Mouse (Mus musculus): ENCODE measurements around the gene Plekhj1.
A peak's percentile ranks its signal among the peaks of the same experiment; 100 is the strongest.

Plekhj1 gene

GRCm38 (mm10) chr10:80806341-80807056 lies 8.1 kb upstream of the Plekhj1 start:
- DNase-seq (ENCODE audit: extremely low read depth, insufficient read length, low spot score) = no peak

GRCm38 (mm10) chr10:80805925-80806324 lies 7.5 kb upstream of the Plekhj1 start:
- DNase-seq (ENCODE audit: extremely low read depth, insufficient read length, low spot score) = peak; percentile 47

GRCm38 (mm10) chr10:80805322-80805721 lies 6.9 kb upstream of the Plekhj1 start:
- no peak for DNase-seq (ENCODE audit: extremely low read depth, insufficient read length, low spot score)

- DNase-seq (ENCODE audit: extremely low read depth, insufficient read length, low spot score) = no peak
Measured at GRCm38 (mm10) chr10:80804916-80805315, 6.5 kb upstream of the Plekhj1 start, which contains the start of gene Amh. Gene Amh, plus strand, starts transcription at chr10:80805243.

- DNase-seq (ENCODE audit: extremely low read depth, insufficient read length, low spot score) = no peak
Measured at GRCm38 (mm10) chr10:80804340-80804739, 5.9 kb upstream of the Plekhj1 start.

GRCm38 (mm10) chr10:80802996-80803395 lies 4.6 kb upstream of the Plekhj1 start:
- no peak for DNase-seq (ENCODE audit: extremely low read depth, insufficient read length, low spot score)

DNA sequence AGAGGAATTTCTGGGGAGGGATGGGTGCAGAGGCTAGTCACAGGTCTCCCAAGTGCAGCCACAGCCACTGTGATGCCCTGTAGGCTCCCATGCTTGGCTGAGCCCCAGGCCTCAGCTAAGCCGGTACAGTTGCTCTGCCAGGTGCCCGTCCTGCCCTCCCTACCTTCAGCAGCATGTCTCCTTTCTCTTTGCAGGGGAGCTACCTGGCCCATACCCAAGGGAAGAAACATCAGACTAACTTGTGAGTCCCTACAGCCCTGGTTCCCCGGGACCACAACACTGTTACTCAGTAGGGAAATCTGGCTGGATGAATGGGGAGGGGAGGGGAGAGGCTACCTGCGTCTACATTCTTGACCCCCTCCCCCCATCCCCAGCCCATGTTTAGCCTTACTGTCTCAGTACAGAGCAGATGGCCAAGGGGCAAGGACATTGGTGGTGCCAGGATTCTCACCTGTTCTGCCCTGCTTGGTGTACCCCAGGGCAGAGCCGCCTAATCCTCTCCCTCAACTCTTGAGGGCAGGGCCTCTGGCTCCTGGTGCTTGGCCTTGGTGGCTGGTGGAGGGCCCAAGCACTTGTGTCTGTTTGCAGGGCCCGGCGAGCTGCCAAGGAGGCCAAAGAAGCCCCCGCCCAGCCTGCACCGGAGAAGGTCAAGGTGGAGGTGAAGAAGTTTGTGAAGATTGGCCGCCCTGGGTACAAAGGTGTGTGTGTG lies 3.9 kb upstream of the Plekhj1 start:
- no peak for DNase-seq (ENCODE audit: extremely low read depth, insufficient read length, low spot score)

- DNase-seq (ENCODE audit: extremely low read depth, insufficient read length, low spot score) = no peak
Measured at GRCm38 (mm10) chr10:80799070-80799566, 692 bp upstream of the Plekhj1 start.

GRCm38 (mm10) chr10:80797186-80798149 lies 958 bp downstream of the Plekhj1 start:
- DNase-seq (ENCODE audit: extremely low read depth, insufficient read length, low spot score) = no peak

DNA sequence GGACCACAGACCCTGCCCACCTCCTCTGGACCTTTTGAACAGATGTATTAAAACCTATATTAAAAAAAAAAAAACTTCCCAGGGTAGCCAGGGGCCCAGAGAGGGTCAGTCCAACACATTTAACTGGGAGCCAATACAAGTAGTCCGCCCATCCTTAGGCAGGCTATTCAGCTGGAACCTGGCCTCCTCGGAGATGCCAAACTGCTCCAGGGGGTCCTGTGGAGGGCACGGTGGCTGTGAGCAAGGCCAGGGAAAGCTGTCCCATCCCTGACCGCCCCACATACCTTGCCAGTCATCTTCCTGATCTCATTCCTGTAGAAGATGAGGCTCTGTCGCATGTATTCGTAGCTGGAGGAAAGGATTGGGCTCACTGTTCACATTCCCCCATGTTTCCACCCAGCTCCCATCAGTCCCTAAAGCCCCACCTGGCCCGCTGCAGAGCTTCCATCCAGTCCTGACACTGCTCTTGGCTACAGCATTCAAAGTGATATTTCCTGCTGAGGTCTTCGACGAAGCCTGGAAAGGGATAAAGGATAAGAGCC lies 2.0 kb downstream of the Plekhj1 start:
- DNase-seq (ENCODE audit: extremely low read depth, insufficient read length, low spot score) = no peak

GRCm38 (mm10) chr10:80794750-80795149 lies 3.7 kb downstream of the Plekhj1 start:
- DNase-seq (ENCODE audit: extremely low read depth, insufficient read length, low spot score) = no peak

DNA sequence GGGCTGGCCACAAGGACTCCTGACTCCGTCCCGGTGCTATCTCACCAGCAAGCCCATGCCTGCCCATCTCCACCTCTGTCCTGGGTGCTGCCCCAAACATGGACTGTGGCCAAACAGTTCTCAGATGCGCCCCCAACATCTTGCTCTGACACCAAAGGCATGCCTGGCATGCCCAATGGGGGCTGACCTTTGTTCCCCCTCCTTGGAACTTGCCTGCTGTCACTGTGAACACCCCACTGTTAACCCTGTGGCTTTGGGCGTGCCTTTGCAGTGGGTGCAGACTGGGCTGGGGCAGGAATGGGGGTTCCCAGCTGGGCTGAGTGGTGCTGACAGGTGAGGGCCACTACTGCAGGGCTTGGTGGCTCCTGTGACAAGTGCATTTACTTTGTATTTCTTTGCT lies 4.6 kb downstream of the Plekhj1 start:
- DNase-seq (ENCODE audit: extremely low read depth, insufficient read length, low spot score) = peak; percentile 30

- peak; percentile 30 for DNase-seq (ENCODE audit: extremely low read depth, insufficient read length, low spot score)
Measured at GRCm38 (mm10) chr10:80793033-80793784, 5.2 kb downstream of the Plekhj1 start.

- no peak for DNase-seq (ENCODE audit: extremely low read depth, insufficient read length, low spot score)
Measured at GRCm38 (mm10) chr10:80792175-80793032, 6.0 kb downstream of the Plekhj1 start.

GRCm38 (mm10) chr10:80791476-80792174 lies 6.8 kb downstream of the Plekhj1 start:
- peak; percentile 35 for DNase-seq (ENCODE audit: extremely low read depth, insufficient read length, low spot score)

DNA sequence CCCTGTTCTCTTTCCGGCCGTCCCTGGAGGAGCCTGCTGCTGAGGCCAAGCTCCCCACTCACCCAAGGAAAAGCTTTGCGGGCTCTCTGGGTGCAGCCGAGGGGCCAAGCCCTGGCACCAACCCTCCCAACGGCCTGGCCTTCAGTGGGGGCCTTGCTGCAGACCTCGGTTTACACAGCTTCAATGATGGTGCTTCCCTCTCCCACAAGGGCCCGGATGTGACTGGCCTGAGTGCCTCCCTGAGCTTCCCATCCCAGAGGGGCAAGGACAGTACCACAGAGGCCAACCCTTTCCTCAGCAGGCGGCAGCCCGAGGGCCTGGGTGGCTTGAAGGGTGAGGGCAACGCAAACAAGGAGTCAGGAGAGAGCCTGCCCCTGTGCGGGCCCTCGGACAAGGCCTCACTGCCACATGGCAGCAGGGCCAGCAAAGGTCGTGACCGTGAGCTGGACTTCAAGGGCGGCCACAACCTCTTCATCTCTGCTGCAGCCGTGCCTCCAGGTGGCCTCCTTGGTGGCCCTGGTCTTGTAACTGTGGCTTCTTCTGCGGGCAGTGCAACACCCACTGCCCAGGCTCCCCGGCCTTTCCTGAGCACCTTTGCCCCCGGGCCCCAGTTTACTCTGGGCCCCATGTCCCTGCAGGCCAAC lies 7.5 kb downstream of the Plekhj1 start:
- no peak for DNase-seq (ENCODE audit: extremely low read depth, insufficient read length, low spot score)

- no peak for DNase-seq (ENCODE audit: extremely low read depth, insufficient read length, low spot score)
Measured at GRCm38 (mm10) chr10:80787517-80787916, 10.9 kb downstream of the Plekhj1 start.

DNA sequence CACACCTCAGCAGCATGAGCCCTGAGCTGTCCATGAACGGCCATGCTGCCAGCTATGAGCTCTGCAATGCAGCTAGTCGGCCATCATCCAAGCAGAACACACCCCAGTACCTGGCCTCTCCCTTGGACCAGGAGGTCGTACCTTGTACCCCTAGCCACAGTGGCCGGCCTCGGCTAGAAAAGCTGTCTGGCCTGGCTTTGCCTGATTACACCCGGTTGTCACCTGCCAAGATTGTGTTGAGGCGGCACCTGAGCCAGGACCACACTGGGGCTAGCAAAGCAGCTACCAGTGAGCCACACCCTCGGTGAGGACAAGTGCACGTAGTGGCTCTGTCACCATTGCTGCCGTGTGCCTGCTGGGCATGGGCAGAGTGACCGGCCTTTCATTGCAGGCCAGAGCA lies 12.5 kb downstream of the Plekhj1 start:
- DNase-seq (ENCODE audit: extremely low read depth, insufficient read length, low spot score) = no peak
